ENCODE assay signal across 24 mouse cellular contexts in the genomic region with DNA sequence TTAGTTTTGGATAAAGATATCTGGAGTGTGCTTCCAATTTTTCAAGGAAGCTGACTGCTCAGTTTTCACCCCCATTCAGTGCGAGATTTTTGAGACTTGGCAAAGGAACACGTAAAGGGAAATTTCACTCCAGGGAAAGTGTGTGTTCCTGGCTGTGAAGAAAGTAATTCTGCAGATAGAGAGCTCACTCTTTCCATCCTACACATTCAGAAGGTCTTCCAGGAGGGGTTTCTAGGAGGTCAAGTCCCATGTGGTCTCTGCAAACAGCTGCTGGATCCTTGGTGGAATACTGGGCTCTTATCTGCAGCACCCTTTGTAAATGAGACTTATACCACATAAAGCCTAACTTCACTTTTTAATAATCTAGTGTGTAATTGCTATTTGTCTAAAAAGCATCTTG.
DNase-seq lines count a peak whose midpoint lies in the region; ATAC-seq and TF ChIP-seq lines count a peak whose summit lies in the region.
"Had no signal": no experiment of that assay in that cellular context is flagged by ENCODE, and none has a peak within 500 bp of the region (broad histone marks: within the 10 kb centered on the region; RNA-seq: fewer than 3 reads in every experiment).

No protein-coding gene starts in this region.

- H3K9me3 ChIP-seq in forebrain, postnatal 0 days (ENCODE audit: low read length), result no peaks in the 10 kb centered on the region
- H3K9me3 ChIP-seq in forebrain, embryonic 13.5 days (replicated peaks), result no peaks in the 10 kb centered on the region
- no peaks in the 10 kb centered on the region for H3K9me3 ChIP-seq in limb, embryonic 14.5 days (ENCODE audit: control insufficient read depth, low read length)
- no peaks in the 10 kb centered on the region for H3K9me3 ChIP-seq in limb, embryonic 10.5 days (replicated peaks)
- H3K9me3 ChIP-seq: embryonic facial prominence, embryonic 15.5 days; forebrain, embryonic 15.5 days; hindbrain, embryonic 12.5 days; hindbrain, embryonic 15.5 days; intestine, embryonic 15.5 days had no signal

- no peaks in the 10 kb centered on the region for H3K27me3 ChIP-seq in forebrain, postnatal 0 days (ENCODE audit: insufficient read depth, low read length)
- no peaks in the 10 kb centered on the region for H3K27me3 ChIP-seq in forebrain, embryonic 13.5 days
- no peaks in the 10 kb centered on the region for H3K27me3 ChIP-seq in limb, embryonic 14.5 days (ENCODE audit: control insufficient read depth, insufficient read depth, low read length)
- no peaks in the 10 kb centered on the region for H3K27me3 ChIP-seq in limb, embryonic 10.5 days (ENCODE audit: low read depth, poor library complexity, severe bottlenecking)
- H3K27me3 ChIP-seq: embryonic facial prominence, embryonic 15.5 days; forebrain, embryonic 15.5 days; hindbrain, embryonic 12.5 days; hindbrain, embryonic 15.5 days; intestine, embryonic 15.5 days had no signal

- no peak for ATAC-seq in forebrain, postnatal 0 days
- no peak for ATAC-seq in forebrain, embryonic 13.5 days
- peak; percentile 71; the same call in 1 of the 2 replicates for ATAC-seq in limb, embryonic 14.5 days (ENCODE audit: low FRiP score, low read depth)
- no peak for ATAC-seq in inflammation-experienced regulatory T-cells, adult 6 months
- ATAC-seq: CD4-positive, CD25-positive, alpha-beta regulatory T cell, adult 4 months; forebrain, embryonic 15.5 days; intestine, embryonic 15.5 days had no signal

- no peak for TF ChIP-seq CTCF in forebrain, postnatal 0 days (IDR thresholded peaks at IDR 0.05; ENCODE audit: low read depth)

- no peak overlapping the region for H3K4me3 ChIP-seq in forebrain, postnatal 0 days (ENCODE audit: low read depth, low read length)
- no peak overlapping the region for H3K4me3 ChIP-seq in forebrain, embryonic 13.5 days
- H3K4me3 ChIP-seq in limb, embryonic 14.5 days (replicated peaks; ENCODE audit: low read length), result no peak overlapping the region
- H3K4me3 ChIP-seq in limb, embryonic 10.5 days, result no peak overlapping the region
- H3K4me3 ChIP-seq: embryonic facial prominence, embryonic 15.5 days; forebrain, embryonic 15.5 days; gastrocnemius, adult 2 months; hindbrain, embryonic 12.5 days; hindbrain, embryonic 15.5 days; intestine, embryonic 15.5 days had no signal

- 60% methylated on average over 2 of the region's 2 CpGs for WGBS in forebrain, postnatal 0 days
- WGBS in forebrain, embryonic 13.5 days, result 88% methylated on average over 2 of the region's 2 CpGs
- 68% methylated on average over 2 of the region's 2 CpGs for WGBS in limb, embryonic 14.5 days
- WGBS in limb, embryonic 10.5 days, result 90% methylated on average over 2 of the region's 2 CpGs

- no peak overlapping the region for H3K9ac ChIP-seq in forebrain, postnatal 0 days
- no peak overlapping the region for H3K9ac ChIP-seq in forebrain, embryonic 13.5 days
- H3K9ac ChIP-seq in limb, embryonic 14.5 days (ENCODE audit: low read depth, low read length, severe bottlenecking), result no peak overlapping the region
- H3K9ac ChIP-seq: embryonic facial prominence, embryonic 15.5 days; forebrain, embryonic 15.5 days; hindbrain, embryonic 12.5 days; hindbrain, embryonic 15.5 days; intestine, embryonic 15.5 days had no signal

- no peaks in the 10 kb centered on the region for H3K36me3 ChIP-seq in forebrain, postnatal 0 days (ENCODE audit: insufficient read depth)
- no peaks in the 10 kb centered on the region for H3K36me3 ChIP-seq in forebrain, embryonic 13.5 days (ENCODE audit: poor library complexity, severe bottlenecking)
- no peaks in the 10 kb centered on the region for H3K36me3 ChIP-seq in limb, embryonic 14.5 days (ENCODE audit: control insufficient read depth, insufficient read depth, low read length)
- no peaks in the 10 kb centered on the region for H3K36me3 ChIP-seq in limb, embryonic 10.5 days
- H3K36me3 ChIP-seq: embryonic facial prominence, embryonic 15.5 days; forebrain, embryonic 15.5 days; hindbrain, embryonic 12.5 days; hindbrain, embryonic 15.5 days; intestine, embryonic 15.5 days had no signal

- DNase-seq in forebrain, postnatal 0 days, result peak; percentile 4
- DNase-seq in limb, embryonic 14.5 days (ENCODE audit: low spot score), result peak; percentile 15
- DNase-seq in limb, embryonic 10.5 days (ENCODE audit: low spot score), result no peak
- DNase-seq in brain, adult 2 months (ENCODE audit: low read depth, low spot score), result peak; percentile 23
- DNase-seq: adrenal gland, adult 2 months; adrenal gland, postnatal 14 days; cerebellum, adult 11-12 months; cerebellum, adult 8-10 months; cerebellum, postnatal 10 days; cerebellum, postnatal 36 days; embryo, embryonic 11 days; gastrocnemius, adult 2 months; gastrocnemius, postnatal 14 days; heart, adult 11 months; kidney, adult 11 months had no signal

- H3K4me1 ChIP-seq in forebrain, postnatal 0 days (ENCODE audit: insufficient read depth), result no peaks in the 10 kb centered on the region
- H3K4me1 ChIP-seq in forebrain, embryonic 13.5 days, result no peaks in the 10 kb centered on the region
- no peaks in the 10 kb centered on the region for H3K4me1 ChIP-seq in limb, embryonic 14.5 days (ENCODE audit: control insufficient read depth, insufficient read depth, low read length)
- no peaks in the 10 kb centered on the region for H3K4me1 ChIP-seq in limb, embryonic 10.5 days
- H3K4me1 ChIP-seq: embryonic facial prominence, embryonic 15.5 days; forebrain, embryonic 15.5 days; hindbrain, embryonic 12.5 days; hindbrain, embryonic 15.5 days; intestine, embryonic 15.5 days had no signal

- no peak overlapping the region for H3K27ac ChIP-seq in forebrain, postnatal 0 days (ENCODE audit: low read depth, low read length)
- H3K27ac ChIP-seq in forebrain, embryonic 13.5 days, result no peak overlapping the region
- no peak overlapping the region for H3K27ac ChIP-seq in limb, embryonic 14.5 days (replicated peaks; ENCODE audit: low read depth, low read length)
- H3K27ac ChIP-seq in limb, embryonic 10.5 days, result no peak overlapping the region
- H3K27ac ChIP-seq: embryonic facial prominence, embryonic 15.5 days; forebrain, embryonic 15.5 days; gastrocnemius, adult 2 months; hindbrain, embryonic 12.5 days; hindbrain, embryonic 15.5 days; intestine, embryonic 15.5 days had no signal

- no peak overlapping the region for H3K4me2 ChIP-seq in forebrain, postnatal 0 days (ENCODE audit: low read depth)
- no peak overlapping the region for H3K4me2 ChIP-seq in forebrain, embryonic 13.5 days
- H3K4me2 ChIP-seq in limb, embryonic 14.5 days (replicated peaks; ENCODE audit: low read depth, low read length, severe bottlenecking), result no peak overlapping the region
- H3K4me2 ChIP-seq: embryonic facial prominence, embryonic 15.5 days; forebrain, embryonic 15.5 days; heart, embryonic 11.5 days; hindbrain, embryonic 12.5 days; hindbrain, embryonic 15.5 days; intestine, embryonic 15.5 days had no signal

- TF ChIP-seq POLR2A in limb, embryonic 14.5 days (IDR thresholded peaks at IDR 0.05; ENCODE audit: borderline replicate concordance, extremely low read depth, insufficient read depth, insufficient read length), result no peak
